ENCODE assay signal across 7 mouse cellular contexts in the genomic region with DNA sequence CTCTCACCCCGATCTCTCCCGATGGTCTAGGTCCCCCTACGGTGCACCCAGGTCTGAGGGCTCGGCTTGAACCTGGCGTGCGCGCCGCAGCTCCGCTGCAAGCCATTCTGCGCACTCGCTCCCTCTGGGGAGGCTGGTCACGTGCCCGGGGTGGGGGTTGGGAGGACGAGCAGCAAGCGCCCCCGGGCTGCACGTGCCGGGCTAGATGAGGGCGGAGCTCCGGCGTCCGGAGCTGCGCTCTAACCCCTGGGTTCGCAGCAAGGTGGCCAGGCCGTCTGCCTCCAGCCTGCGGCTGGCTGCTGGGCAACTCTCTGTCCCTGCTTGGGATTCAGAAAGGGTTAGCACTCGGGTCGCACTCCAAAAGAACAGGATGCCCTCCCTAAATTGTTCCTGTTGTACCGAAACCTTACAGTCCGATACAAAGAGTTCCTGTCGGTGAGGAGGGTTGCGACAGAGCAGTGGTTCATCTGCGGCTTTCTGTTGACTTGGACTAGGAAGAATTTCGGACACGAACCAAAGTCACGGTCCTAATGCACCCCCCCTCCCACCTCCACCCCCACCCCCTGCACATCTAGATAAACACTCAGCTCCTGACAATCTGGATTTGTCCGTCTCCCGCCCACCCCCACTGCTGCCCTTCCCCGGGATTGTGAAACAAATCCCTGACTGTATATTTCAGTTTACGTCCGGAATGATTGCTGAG. TPM values are rescaled to one million over a fixed set of nuclear protein-coding genes. Genes with fewer than 3 reads are reported as not detected.
DNase-seq lines count a peak whose midpoint lies in the region; ATAC-seq lines count a peak whose summit lies in the region.

No protein-coding gene starts in this region.

- peak overlapping the region; percentile 75 for H3K4me3 ChIP-seq in limb, embryonic 10.5 days
- H3K4me3 ChIP-seq in midbrain, embryonic 13.5 days (replicated peaks) = peak overlapping the region; percentile 55

- no peaks in the 10 kb centered on the region for H3K36me3 ChIP-seq in limb, embryonic 10.5 days
- no peaks in the 10 kb centered on the region for H3K36me3 ChIP-seq in midbrain, embryonic 13.5 days

- peak overlapping the region; percentile 93 for H3K27ac ChIP-seq in limb, embryonic 10.5 days
- H3K27ac ChIP-seq in midbrain, embryonic 13.5 days = peak overlapping the region; percentile 81

- WGBS in limb, embryonic 10.5 days = under 1% methylated on average over 41 of the region's 41 CpGs
- under 1% methylated on average over 41 of the region's 41 CpGs for WGBS in midbrain, embryonic 13.5 days

- H3K9me3 ChIP-seq in limb, embryonic 10.5 days (replicated peaks) = no peaks in the 10 kb centered on the region
- no peaks in the 10 kb centered on the region for H3K9me3 ChIP-seq in midbrain, embryonic 13.5 days

- peak; percentile 64 for ATAC-seq in granulocyte monocyte progenitor cell, adult 5-6 weeks (replicated peaks; ENCODE audit: poor library complexity, severe bottlenecking)
- ATAC-seq in midbrain, embryonic 13.5 days = peak; percentile 95

- peaks cover 27% of the 10 kb centered on the region for H3K4me1 ChIP-seq in limb, embryonic 10.5 days
- peaks cover 20% of the 10 kb centered on the region; the same call in 1 of the 2 replicates for H3K4me1 ChIP-seq in midbrain, embryonic 13.5 days (replicated peaks)

- H3K9ac ChIP-seq in midbrain, embryonic 13.5 days (replicated peaks) = peak overlapping the region; percentile 65

- peak; percentile 95 for DNase-seq in adrenal gland, adult 8-10 months
- peak; percentile 94 for DNase-seq in embryo, embryonic 9.5 days (ENCODE audit: extremely low spot score)
- peak; percentile 94 for DNase-seq in kidney, adult 11 months
- peak; percentile 98 for DNase-seq in limb, embryonic 10.5 days (ENCODE audit: low spot score)
- DNase-seq in spleen, adult 12 weeks (ENCODE audit: low spot score) = peak; percentile 90

- H3K4me2 ChIP-seq in midbrain, embryonic 13.5 days (replicated peaks) = peak overlapping the region; percentile 92

- H3K27me3 ChIP-seq in limb, embryonic 10.5 days (ENCODE audit: low read depth, poor library complexity, severe bottlenecking) = 0 out of 2 replicates have a peak, but pooled peaks cover 5% of the 10 kb centered on the region
- peaks cover 21% of the 10 kb centered on the region for H3K27me3 ChIP-seq in midbrain, embryonic 13.5 days

RNA-seq across cellular contexts. Expression of a gene that starts 57.2 kb away (rescaled TPM):
- total RNA-seq in adrenal gland, adult 8-10 months (2022) = 100 to 1,000 TPM; 150 to 165 (median 155) TPM
- total RNA-seq in granulocyte monocyte progenitor cell, adult 5-6 weeks (2014; fragmentation: Nextera tagmentation) = 251 and 317 TPM in 2 replicates
- 170 and 241 TPM in 2 replicates for total RNA-seq in granulocyte monocyte progenitor cell, adult 5-6 weeks (2017)
- 590 and 611 TPM in 2 replicates for polyA plus RNA-seq in limb, embryonic 10.5 days (2016; fragmentation: Nextera tagmentation; extraction: Ambion mirVana)
- polyA plus RNA-seq in midbrain, embryonic 13.5 days (2015; fragmentation: Nextera tagmentation; extraction: Ambion mirVana) = 511 and 563 TPM in 2 replicates

Comparison
In these comparisons a context has a peak if more than half of its experiments do, and no peak if none do; other contexts are left out.
1. Peak in every context shown above with its lines: DNase-seq, ATAC-seq, H3K4me3 ChIP-seq and H3K27ac ChIP-seq.